Mouse (Mus musculus) liver, adult (tissue): ENCODE measurements around the gene Kmt2d.

Experiments used
- GATA4 ChIP-seq: IDR thresholded peaks from 2 replicates; pipeline ENCODE4 v1.6.1; 2014; ENCODE audit warnings: mild to moderate bottlenecking, low read length; ENCODE audit not compliant: insufficient replicate concordance

Kmt2d gene

GRCm38 (mm10) chr15:98869342-98870178 lies 1.4 kb downstream of the Kmt2d start:
- TF ChIP-seq GATA4: no peak

- no peak for TF ChIP-seq GATA4
Observed at GRCm38 (mm10) chr15:98868346-98869063, 2.5 kb downstream of the Kmt2d start.

GRCm38 (mm10) chr15:98867321-98867720 lies 3.7 kb downstream of the Kmt2d start:
- TF ChIP-seq GATA4: no peak

- TF ChIP-seq GATA4: no peak
Observed at GRCm38 (mm10) chr15:98866501-98866900, 4.5 kb downstream of the Kmt2d start.

- TF ChIP-seq GATA4: no peak
Observed at GRCm38 (mm10) chr15:98865771-98866170, 5.2 kb downstream of the Kmt2d start.

GRCm38 (mm10) chr15:98864951-98865350 lies 6.1 kb downstream of the Kmt2d start:
- no peak for TF ChIP-seq GATA4

GRCm38 (mm10) chr15:98863451-98863958 lies 7.5 kb downstream of the Kmt2d start:
- no peak for TF ChIP-seq GATA4

GRCm38 (mm10) chr15:98861701-98862410 lies 9.1 kb downstream of the Kmt2d start:
- TF ChIP-seq GATA4: no peak

- no peak for TF ChIP-seq GATA4
Observed at GRCm38 (mm10) chr15:98860921-98861320, 10.1 kb downstream of the Kmt2d start.

GRCm38 (mm10) chr15:98859319-98860043 lies 11.5 kb downstream of the Kmt2d start:
- TF ChIP-seq GATA4: no peak

- no peak for TF ChIP-seq GATA4
Observed at GRCm38 (mm10) chr15:98854214-98854613, 16.8 kb downstream of the Kmt2d start.

- no peak for TF ChIP-seq GATA4
Observed at GRCm38 (mm10) chr15:98853161-98853937, 17.7 kb downstream of the Kmt2d start.

- TF ChIP-seq GATA4: no peak
Observed at GRCm38 (mm10) chr15:98852733-98853132, 18.3 kb downstream of the Kmt2d start.

- no peak for TF ChIP-seq GATA4
Observed at GRCm38 (mm10) chr15:98852071-98852470, 18.9 kb downstream of the Kmt2d start.
